In genomic region chr8:10307770-10308476, GRCm38 (mm10) we compare ENCODE assay signal across 15 mouse cellular contexts.
DNase-seq lines count a peak whose midpoint lies in the region; ATAC-seq lines count a peak whose summit lies in the region.
"Had no signal": no experiment of that assay in that cellular context is flagged by ENCODE, and none has a peak within 500 bp of the region (broad histone marks: within the 10 kb centered on the region; RNA-seq: fewer than 3 reads in every experiment).

No protein-coding gene starts in this region.

- WGBS in kidney, embryonic 14.5 days, result 24% methylated on average over 12 of the region's 12 CpGs
- WGBS in neural tube, embryonic 13.5 days, result 38% methylated on average over 12 of the region's 12 CpGs

- H3K4me2 ChIP-seq in kidney, embryonic 14.5 days (replicated peaks; ENCODE audit: low read depth, low read length), result no peak overlapping the region
- H3K4me2 ChIP-seq in neural tube, embryonic 13.5 days, result peak overlapping the region; percentile 4; the same call in 1 of the 2 replicates
- H3K4me2 ChIP-seq: liver, embryonic 11.5 days; lung, embryonic 15.5 days had no signal

- DNase-seq in embryo, embryonic 10 days (ENCODE audit: low spot score), result peak; percentile 17
- no peak for DNase-seq in embryo, embryonic 9.5 days (ENCODE audit: extremely low spot score)
- DNase-seq in kidney, postnatal 36 days, result no peak
- no peak for DNase-seq in neural tube, embryonic 10.5 days (ENCODE audit: extremely low spot score, low spot score)
- DNase-seq in telencephalon, adult 2 months (ENCODE audit: low read depth, low spot score), result peak; percentile 26
- no peak for DNase-seq in gastrocnemius, adult 8-10 months (ENCODE audit: low spot score in 2 of 2)
- DNase-seq: heart, adult 2 months; heart, postnatal 36 days; thymus, postnatal 25 days had no signal

- no peaks in the 10 kb centered on the region for H3K27me3 ChIP-seq in kidney, embryonic 14.5 days (ENCODE audit: control insufficient read depth, insufficient read depth, low read length)
- H3K27me3 ChIP-seq in neural tube, embryonic 13.5 days, result no peaks in the 10 kb centered on the region
- H3K27me3 ChIP-seq: lung, embryonic 15.5 days had no signal

- H3K9me3 ChIP-seq in kidney, embryonic 14.5 days (ENCODE audit: control insufficient read depth, low read length), result no peaks in the 10 kb centered on the region
- no peaks in the 10 kb centered on the region for H3K9me3 ChIP-seq in neural tube, embryonic 13.5 days
- H3K9me3 ChIP-seq: lung, embryonic 15.5 days had no signal

- peaks cover 11% of the 10 kb centered on the region; the same call in 1 of the 2 replicates for H3K4me1 ChIP-seq in kidney, embryonic 14.5 days (ENCODE audit: control insufficient read depth, insufficient read depth, low read length)
- peaks cover 40% of the 10 kb centered on the region for H3K4me1 ChIP-seq in neural tube, embryonic 13.5 days (replicated peaks)
- H3K4me1 ChIP-seq: lung, embryonic 15.5 days had no signal

- H3K4me3 ChIP-seq in kidney, embryonic 14.5 days (ENCODE audit: low read length), result no peak overlapping the region
- H3K4me3 ChIP-seq in neural tube, embryonic 13.5 days, result no peak overlapping the region
- H3K4me3 ChIP-seq: erythroblast, embryonic 14.5 days; heart, adult 2 months; lung, embryonic 15.5 days had no signal

- no peaks in the 10 kb centered on the region for H3K36me3 ChIP-seq in kidney, embryonic 14.5 days (ENCODE audit: control insufficient read depth, insufficient read depth, low read length)
- H3K36me3 ChIP-seq in neural tube, embryonic 13.5 days, result no peaks in the 10 kb centered on the region
- H3K36me3 ChIP-seq: lung, embryonic 15.5 days had no signal

- peak; percentile 35; the same call in 1 of the 2 replicates for ATAC-seq in kidney, embryonic 14.5 days (ENCODE audit: low FRiP score, low TSS enrichment)
- no peak for ATAC-seq in neural tube, embryonic 13.5 days (ENCODE audit: low read depth)
- ATAC-seq: intestine, postnatal 0 days had no signal

- no peak overlapping the region for H3K9ac ChIP-seq in kidney, embryonic 14.5 days (ENCODE audit: low read depth, low read length)
- no peak overlapping the region for H3K9ac ChIP-seq in neural tube, embryonic 13.5 days
- H3K9ac ChIP-seq: lung, embryonic 15.5 days had no signal

- no peak overlapping the region for H3K27ac ChIP-seq in kidney, embryonic 14.5 days (ENCODE audit: low read depth, low read length)
- H3K27ac ChIP-seq in neural tube, embryonic 13.5 days (replicated peaks), result no peak overlapping the region; the same call in 1 of the 2 replicates
- H3K27ac ChIP-seq: heart, adult 2 months; lung, embryonic 15.5 days had no signal

Comparison
In these comparisons a context has a peak if more than half of its experiments do, and no peak if none do; other contexts are left out.
1. DNase-seq: peak in embryo, embryonic 10 days (single experiment) and telencephalon, adult 2 months (single experiment); none in embryo, embryonic 9.5 days (single experiment), kidney, postnatal 36 days (0 of 2), neural tube, embryonic 10.5 days (single experiment) and gastrocnemius, adult 8-10 months (0 of 2).